Mouse (Mus musculus): ENCODE measurements at regions not wholly inside any gene's neighbourhood (a gene's known extent, or its start where the extent isn't known, plus 50 kb on each side); places are given as distances from the start of the nearest gene placed in this dataset.
A peak's percentile ranks its signal among the peaks of the same experiment; 100 is the strongest.

GRCm38 (mm10) chr8:88417307-88418095, 55.5 kb upstream of the Brd7 start:
- DNase-seq (ENCODE audit: low read depth): no peak

- DNase-seq (ENCODE audit: low read depth): no peak
These were observed 61.3 kb upstream of the Brd7 start for GRCm38 (mm10) chr8:88423264-88423663.

- no peak for DNase-seq (ENCODE audit: low read depth)
These were observed 66.6 kb upstream of the Brd7 start for GRCm38 (mm10) chr8:88428560-88428959.

- DNase-seq (ENCODE audit: low read depth): no peak
These were observed 69.4 kb upstream of the Brd7 start for GRCm38 (mm10) chr8:88431389-88431788.

GRCm38 (mm10) chr8:88435686-88436085, 73.7 kb upstream of the Brd7 start:
- no peak for DNase-seq (ENCODE audit: low read depth)

GRCm38 (mm10) chr8:88440219-88440618, 78.2 kb upstream of the Brd7 start:
- DNase-seq (ENCODE audit: low read depth): no peak

GRCm38 (mm10) chr8:88443397-88443796, 77.8 kb upstream of the Nkd1 start:
- DNase-seq (ENCODE audit: low read depth): no peak

GRCm38 (mm10) chr8:88447406-88447805, 73.7 kb upstream of the Nkd1 start:
- DNase-seq (ENCODE audit: low read depth): peak; percentile 17

GRCm38 (mm10) chr8:88447844-88448535, 73.2 kb upstream of the Nkd1 start:
- no peak for DNase-seq (ENCODE audit: low read depth)

- DNase-seq (ENCODE audit: low read depth): no peak
These were observed 72.2 kb upstream of the Nkd1 start for GRCm38 (mm10) chr8:88449001-88449400.

GRCm38 (mm10) chr8:88449534-88449933, 71.6 kb upstream of the Nkd1 start:
- no peak for DNase-seq (ENCODE audit: low read depth)

- DNase-seq (ENCODE audit: low read depth): peak; percentile 3
These were observed 70.1 kb upstream of the Nkd1 start for GRCm38 (mm10) chr8:88450864-88451657.

- DNase-seq (ENCODE audit: low read depth): no peak
These were observed 69.3 kb upstream of the Nkd1 start for GRCm38 (mm10) chr8:88451658-88452500.

- DNase-seq (ENCODE audit: low read depth): no peak
These were observed 68.7 kb upstream of the Nkd1 start for GRCm38 (mm10) chr8:88452501-88452847.

GRCm38 (mm10) chr8:88454048-88454696, 67.0 kb upstream of the Nkd1 start:
- no peak for DNase-seq (ENCODE audit: low read depth)

- no peak for DNase-seq (ENCODE audit: low read depth)
These were observed 66.2 kb upstream of the Nkd1 start for GRCm38 (mm10) chr8:88454906-88455305.

GRCm38 (mm10) chr8:88455434-88456020, 65.6 kb upstream of the Nkd1 start:
- DNase-seq (ENCODE audit: low read depth): no peak

- no peak for DNase-seq (ENCODE audit: low read depth)
These were observed 62.0 kb upstream of the Nkd1 start for GRCm38 (mm10) chr8:88459197-88459596.

- no peak for DNase-seq (ENCODE audit: low read depth)
These were observed 53.4 kb upstream of the Nkd1 start for GRCm38 (mm10) chr8:88467756-88468155.

- DNase-seq (ENCODE audit: low read depth): no peak
These were observed 50.2 kb upstream of the Nkd1 start for GRCm38 (mm10) chr8:88470931-88471455.

All from 416B (cell line).